Mouse (Mus musculus) thymus, postnatal 4 days (tissue): ENCODE results near the gene Wif1.

Experiments used
- DNase-seq: peaks from one replicate; pipeline ENCODE4 v3.0.0; 2021

Gene Wif1

GRCm38 (mm10) chr10:121080500-121080899 lies 46.7 kb downstream of the Wif1 start:
- DNase-seq: no peak

GRCm38 (mm10) chr10:121082881-121083280 lies 49.1 kb downstream of the Wif1 start:
- no peak for DNase-seq

- peak; percentile 15 for DNase-seq
Observed at GRCm38 (mm10) chr10:121083512-121083911, 49.8 kb downstream of the Wif1 start.

DNA sequence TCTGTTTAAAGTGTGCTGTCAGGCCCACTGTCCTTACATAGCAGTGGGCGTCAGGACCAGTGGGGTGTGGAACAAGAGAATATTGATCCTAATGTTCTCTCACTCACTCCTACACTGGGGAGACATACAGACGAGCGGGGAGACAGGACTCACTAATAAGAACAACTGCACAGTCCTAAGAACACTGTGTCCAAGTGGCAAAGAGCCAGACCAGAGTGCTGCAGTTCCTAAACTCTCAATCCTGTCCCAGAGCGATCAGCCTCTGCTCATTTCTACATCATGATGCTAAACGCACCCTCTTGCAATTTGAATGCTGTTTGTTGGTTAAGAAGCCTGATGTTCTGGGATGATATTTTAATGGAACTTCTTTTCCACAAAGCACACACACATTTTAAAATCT lies 54.9 kb downstream of the Wif1 start:
- no peak for DNase-seq

DNA sequence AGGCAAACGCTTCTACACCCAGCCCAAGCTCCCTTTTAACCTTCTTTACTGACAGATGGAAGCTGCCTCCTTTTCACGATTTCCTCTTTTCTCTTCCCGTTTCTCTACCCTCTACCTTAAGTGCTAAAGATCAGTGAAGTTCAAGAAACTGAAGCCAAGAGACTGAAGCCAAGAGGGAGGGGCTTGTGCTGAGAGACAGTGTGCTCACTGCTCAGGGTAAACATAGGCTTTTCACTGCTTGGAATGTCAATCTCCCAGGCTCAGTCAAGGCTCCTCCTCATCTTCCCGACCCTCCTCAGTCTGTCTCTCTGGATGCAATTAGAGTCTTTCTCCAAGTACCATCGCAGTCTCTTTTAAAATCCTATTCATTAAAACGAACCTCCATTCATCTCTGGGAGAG lies 55.6 kb downstream of the Wif1 start:
- no peak for DNase-seq

DNA sequence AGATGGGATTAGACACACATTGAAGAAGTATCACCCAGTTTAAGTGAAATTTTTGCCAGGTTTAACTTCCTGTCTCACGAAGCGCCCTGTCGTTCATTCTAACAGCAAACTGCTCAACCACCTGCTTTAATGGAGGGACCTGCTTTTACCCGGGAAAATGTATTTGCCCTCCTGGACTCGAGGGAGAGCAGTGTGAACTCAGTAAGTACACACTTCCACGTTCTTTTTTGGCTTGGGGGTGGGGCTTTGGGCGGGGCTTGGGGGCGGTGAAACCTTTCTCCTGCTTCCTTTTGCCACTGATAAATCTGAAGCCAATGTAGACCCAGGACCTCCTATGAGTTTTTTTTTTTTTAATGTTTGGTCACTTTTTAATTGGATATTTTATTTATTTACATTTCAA lies 56.2 kb downstream of the Wif1 start:
- DNase-seq: no peak

DNA sequence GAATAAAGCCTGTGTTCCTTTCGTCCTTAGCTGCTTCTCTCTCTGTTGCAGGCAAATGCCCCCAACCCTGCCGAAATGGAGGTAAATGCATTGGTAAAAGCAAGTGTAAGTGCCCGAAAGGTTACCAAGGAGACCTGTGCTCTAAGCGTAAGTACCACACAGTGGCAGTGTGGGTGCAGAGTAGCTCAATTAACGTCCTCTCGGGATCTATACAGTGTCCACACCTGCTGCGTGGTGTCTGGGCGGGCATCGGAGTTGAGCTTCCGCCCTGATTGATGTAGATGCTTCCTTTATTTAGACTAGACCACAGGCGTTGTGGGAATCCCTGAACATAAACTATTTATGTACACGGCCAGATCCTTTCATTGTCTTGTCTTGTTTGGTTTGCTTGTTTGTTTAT lies 62.2 kb downstream of the Wif1 start:
- DNase-seq: no peak

GRCm38 (mm10) chr10:121098263-121098662 lies 64.5 kb downstream of the Wif1 start:
- DNase-seq: no peak

GRCm38 (mm10) chr10:121099658-121100057 lies 65.9 kb downstream of the Wif1 start:
- no peak for DNase-seq

GRCm38 (mm10) chr10:121116115-121116514 lies 82.4 kb downstream of the Wif1 start:
- DNase-seq: no peak

DNA sequence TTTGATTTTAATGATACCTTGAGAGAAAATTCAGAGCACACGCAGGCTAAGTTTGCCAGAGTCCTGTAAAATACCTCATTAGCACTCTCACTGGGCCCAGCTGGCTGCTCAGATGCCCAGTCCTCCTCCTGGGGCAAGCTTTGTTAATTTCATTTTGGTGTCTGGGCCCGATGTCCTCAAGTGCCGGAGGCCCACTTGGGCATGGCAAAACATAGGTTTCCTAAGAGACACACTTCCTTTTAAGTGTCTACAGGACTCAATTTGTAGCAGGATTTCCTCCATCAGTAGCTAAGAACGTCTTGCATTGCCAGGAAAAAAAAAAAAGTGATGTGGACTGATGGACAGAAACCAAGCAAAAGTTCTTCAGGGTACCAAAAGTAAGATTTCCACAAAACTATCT lies 82.9 kb downstream of the Wif1 start:
- no peak for DNase-seq

DNA sequence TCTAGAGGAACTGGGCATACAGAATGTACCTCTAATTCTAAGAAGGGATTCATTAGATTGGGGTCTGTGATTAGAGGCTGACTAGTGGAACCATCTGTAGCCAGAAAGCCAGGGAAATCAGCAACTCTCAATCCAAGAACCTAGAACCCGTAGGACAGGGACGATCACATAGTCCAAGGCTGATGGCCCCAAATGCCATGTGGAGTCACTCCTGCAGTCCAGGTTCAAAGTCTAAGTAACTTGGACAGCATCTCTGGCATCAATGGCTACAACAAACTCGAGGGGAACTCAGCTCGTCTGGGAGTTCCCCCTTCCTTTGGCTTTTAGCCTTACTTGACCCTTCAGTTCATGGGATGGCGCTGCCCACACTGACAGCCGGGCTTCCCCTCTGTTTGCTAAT lies 87.0 kb downstream of the Wif1 start:
- DNase-seq: no peak

GRCm38 (mm10) chr10:121124481-121124880 lies 90.7 kb downstream of the Wif1 start:
- DNase-seq: peak; percentile 71

GRCm38 (mm10) chr10:121129000-121129925 lies 95.5 kb downstream of the Wif1 start:
- no peak for DNase-seq
